Mouse (Mus musculus): Measurements from ENCODE around the gene Coro1b.

Gene Coro1b

DNA sequence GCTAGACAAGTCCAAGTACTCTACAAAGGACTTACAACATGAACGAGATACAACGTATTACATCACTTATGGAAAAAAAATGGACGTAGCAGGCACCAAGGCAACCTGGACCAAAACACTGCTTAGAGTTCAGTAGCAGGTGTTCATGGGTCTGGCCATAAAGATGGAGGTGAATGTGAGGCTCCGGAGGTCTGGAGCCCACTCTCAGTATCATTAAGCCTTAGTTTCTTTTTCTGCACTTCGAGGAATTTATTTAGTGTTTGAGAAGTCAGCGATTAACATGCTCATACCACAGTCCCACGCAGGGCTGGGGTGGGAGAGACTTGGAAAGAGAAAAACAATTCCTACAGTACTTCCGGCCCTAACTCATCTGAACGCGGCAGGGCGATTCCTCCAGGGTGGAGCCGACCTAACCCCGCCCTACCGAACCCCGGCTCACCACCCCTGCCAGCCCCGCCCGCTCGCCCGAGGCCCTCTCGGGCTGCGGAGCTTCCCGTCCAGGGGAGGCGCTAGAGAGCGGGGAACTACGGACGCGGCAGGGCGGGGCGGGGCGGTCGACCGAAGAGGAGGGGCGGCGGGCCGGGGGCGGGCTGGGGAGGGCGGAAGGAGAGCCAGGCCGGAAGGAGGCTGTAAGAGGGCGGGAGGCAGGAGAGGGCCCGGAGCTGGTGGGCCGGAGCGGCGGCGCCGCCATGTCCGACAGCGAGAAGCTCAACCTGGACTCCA lies 43.3 kb downstream of the Coro1b start, which contains the start of gene Ppp1ca:
Gene Ppp1ca, plus strand, starts transcription at position 538 of the 723 bp plus-strand sequence.
- peak; percentile 97 for DNase-seq (ENCODE audit: low read depth)

DNA sequence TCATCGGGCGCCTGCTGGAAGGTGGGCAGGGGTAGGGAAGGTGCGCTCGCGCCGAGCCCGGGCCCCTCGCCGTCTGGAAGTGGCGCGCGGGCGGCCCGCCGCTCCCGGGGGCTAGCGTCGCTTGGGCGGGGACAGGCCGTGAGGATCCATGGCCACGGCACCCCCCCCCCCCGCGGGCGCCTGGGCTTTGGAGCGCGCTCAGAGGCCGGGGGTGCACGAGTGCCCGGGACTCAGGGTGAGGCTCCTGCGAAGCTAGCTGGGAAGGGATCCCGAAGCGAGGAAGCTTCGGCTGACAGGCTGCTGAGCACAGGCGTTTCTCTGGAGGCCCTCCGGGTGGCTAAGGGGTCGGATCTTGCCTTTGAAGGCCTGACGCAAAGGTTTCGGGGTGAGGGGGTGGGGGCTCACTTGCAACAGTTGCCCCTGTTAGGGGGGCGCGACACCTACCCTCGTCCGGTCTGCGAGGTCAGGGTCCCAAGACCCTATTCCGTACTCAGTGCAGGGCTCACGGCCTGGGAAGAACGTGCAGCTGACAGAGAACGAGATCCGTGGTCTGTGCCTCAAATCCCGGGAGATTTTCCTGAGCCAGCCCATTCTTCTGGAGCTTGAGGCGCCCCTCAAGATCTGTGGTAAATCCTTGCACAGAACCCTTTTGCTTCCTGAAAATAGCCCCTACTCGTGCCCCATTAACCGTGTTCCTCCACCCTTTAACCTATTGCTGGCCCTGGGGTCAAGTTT lies 44.0 kb downstream of the Coro1b start:
- DNase-seq (ENCODE audit: low read depth), result no peak

DNA sequence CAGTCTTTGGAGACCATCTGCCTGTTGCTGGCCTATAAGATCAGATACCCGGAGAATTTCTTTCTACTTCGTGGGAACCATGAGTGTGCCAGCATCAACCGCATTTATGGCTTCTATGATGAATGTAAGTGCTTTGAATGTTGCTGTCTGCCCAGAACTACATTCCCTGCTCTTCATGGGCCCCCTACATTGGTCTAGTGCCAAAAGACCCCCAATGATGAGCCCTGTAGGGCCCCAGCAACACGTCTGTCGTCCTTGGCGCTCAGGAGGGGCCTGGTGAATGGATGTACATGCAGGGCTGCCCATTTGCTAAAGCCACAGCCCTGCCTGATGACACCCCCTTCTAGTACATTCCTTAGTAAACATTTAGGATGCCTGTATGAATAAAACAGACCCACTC lies 44.7 kb downstream of the Coro1b start:
- DNase-seq (ENCODE audit: low read depth), result no peak

DNA sequence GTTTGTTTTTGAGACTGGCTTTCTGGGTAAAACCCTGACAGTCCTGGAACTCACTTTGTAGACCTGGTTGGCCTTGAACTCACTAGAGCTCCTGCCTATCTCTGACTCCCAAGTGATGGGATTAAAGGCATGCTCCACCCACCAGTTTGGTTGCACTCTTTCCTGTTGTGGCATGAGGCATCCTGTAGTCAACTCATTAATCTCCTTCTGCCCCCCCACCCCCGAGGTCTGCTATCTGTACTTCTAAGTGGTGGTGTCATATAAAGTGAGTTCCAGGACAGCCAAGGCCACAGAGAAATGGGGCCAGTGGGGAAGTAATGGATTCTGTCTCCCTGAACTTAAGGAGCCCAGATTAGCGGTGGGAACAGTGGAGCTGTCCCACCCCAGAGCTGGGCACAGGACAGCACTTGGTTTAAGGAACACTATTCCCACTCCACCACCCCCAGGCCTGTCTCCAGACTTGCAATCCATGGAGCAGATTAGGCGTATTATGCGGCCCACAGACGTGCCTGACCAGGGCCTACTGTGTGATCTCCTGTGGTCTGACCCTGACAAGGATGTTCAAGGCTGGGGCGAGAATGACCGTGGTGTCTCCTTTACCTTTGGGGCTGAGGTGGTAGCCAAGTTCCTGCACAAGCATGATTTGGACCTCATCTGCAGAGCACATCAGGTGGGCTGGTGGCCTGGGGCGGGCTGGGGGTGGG lies 45.8 kb downstream of the Coro1b start:
- peak; percentile 44 for DNase-seq (ENCODE audit: low read depth)

DNA sequence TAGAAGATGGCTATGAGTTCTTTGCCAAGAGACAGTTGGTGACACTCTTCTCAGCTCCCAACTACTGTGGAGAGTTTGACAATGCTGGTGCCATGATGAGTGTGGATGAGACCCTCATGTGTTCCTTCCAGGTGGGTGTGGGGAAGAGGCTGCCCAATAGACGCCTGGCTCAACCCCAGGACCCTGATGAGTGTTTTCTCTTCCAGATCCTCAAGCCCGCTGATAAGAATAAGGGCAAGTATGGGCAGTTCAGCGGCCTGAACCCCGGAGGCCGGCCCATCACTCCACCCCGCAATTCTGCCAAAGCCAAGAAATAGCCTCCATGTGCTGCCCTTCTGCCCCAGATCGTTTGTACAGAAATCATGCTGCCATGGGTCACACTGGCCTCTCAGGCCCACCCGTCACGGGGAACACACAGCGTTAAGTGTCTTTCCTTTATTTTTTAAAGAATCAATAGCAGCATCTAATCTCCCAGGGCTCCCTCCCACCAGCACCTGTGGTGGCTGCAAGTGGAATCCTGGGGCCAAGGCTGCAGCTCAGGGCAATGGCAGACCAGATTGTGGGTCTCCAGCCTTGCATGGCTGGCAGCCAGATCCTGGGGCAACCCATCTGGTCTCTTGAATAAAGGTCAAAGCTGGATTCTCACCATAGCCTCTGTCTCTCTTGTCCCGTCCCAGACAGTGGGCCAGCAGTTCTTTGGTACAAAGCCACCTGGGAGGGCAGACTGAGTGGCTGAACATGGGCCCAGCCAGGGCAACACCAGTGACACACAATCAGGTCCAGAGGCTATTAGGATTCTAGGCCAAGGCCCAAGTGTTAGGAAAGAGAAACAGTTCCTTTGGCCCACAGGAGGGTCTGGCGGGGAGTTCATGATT lies 46.6 kb downstream of the Coro1b start:
- DNase-seq (ENCODE audit: low read depth), result no peak

DNA sequence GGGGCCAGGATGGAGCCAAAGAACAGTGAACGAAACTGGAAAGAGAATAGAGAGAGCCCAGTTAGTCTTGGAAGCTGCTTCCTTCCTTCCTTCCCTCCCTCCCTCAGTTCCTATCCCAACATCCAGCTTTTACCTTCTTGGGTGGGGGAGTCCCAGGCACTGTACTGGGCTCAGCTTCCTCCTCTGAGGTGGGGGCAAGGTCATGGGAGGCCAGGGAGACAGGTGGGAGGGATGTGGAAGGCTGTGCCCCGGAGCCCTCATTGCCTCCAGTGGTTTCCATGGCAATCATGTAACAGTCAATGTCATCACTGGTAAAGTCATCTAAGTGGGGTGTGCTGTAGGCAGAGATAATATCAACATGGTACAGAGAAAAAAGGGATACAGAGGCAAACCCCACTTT lies 47.6 kb downstream of the Coro1b start:
- no peak for DNase-seq (ENCODE audit: low read depth)

DNA sequence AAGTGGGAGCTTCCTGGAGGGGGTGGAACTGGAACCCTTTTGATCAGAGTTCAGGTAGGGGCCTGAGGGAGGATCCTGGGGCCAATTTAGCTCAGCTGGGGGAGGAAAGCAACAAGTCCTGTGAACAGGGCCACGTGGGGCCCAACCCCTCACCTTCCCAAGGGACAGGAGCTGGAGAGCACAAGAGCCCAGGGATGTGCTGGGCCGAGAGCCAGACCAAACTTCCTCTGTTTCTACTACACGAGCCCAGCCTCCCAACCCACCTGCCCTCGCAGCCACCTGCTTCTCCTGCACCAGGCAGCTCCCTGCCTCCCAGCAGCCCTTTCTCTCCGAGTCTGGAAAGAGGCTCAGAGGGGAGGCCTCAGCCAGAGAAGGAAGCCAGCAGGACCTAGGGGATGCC lies 48.1 kb downstream of the Coro1b start:
- no peak for DNase-seq (ENCODE audit: low read depth)

DNA sequence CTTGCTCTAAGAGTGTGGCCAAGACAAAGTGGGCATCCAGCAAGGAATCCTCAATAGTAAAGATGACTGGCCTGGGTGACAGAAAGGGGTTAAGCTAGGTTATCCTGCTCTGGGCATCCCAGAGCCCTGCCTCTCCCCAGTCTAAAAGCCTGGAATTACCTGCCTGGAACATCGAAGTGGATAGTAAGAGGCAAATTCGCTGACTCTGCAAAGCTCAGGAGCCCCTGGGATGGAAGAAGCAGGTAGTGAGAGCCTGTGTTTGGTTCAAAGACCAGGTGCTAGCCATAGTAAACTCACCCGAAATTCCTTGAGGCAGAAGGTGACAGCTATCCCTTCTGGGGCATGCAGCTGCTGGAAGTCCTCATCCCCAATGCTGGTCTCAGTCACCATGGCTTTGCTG lies 48.8 kb downstream of the Coro1b start:
- DNase-seq (ENCODE audit: low read depth), result no peak

DNA sequence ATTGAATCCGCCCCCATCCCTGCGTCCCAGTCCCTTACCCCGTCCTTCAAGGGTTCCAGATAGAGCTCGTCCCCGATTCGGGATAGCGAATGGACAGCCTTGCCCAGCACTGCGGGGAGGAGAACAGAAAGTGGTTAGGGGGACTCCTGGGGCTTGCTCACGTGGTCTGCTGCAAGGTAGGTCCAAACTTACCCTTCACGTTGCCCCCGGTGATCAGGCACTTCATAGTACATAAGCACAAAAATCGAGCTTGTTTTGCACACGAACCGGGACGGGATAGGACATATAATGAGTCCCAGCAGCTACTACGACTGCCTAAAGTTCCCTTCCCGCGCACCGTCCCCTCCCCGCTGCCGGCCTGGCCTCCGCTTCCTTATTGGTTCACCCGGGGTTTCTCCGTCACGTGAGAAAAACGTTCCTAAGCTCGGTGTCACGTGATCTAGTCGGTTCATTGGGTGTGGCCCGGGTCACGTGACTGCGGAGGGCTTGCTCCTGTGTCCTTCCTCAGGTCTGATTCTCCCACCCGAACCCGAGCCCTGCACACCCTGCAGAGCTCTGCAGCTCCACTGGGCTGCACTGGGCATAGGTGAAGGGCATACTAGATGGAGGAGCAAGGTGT lies 53.0 kb downstream of the Coro1b start, which contains the start of gene Rad9a:
Gene Rad9a, minus strand, starts transcription at position 372 of the 619 bp plus-strand sequence.
- peak; percentile 94 for DNase-seq (ENCODE audit: low read depth)

DNA sequence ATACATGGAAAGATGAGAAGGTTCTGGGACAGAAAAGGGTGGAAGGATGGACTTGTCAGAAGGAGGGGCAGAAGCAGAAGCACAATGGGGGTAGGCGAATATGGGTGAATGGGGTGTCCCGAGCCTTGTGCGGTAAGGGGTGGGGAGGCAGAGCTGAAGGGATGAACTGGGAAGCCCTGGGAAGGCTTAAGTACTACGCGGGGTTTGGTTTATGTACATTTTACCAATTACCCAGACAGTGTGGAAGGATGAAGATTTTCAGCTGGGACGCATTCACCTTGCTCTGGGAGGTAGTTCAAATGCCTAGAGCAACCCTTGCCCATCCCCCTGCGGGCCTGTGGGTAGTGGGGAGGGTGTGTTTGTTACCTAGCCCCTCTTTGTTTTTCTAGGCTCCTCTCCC lies 53.7 kb downstream of the Coro1b start:
- DNase-seq (ENCODE audit: low read depth), result no peak

DNA sequence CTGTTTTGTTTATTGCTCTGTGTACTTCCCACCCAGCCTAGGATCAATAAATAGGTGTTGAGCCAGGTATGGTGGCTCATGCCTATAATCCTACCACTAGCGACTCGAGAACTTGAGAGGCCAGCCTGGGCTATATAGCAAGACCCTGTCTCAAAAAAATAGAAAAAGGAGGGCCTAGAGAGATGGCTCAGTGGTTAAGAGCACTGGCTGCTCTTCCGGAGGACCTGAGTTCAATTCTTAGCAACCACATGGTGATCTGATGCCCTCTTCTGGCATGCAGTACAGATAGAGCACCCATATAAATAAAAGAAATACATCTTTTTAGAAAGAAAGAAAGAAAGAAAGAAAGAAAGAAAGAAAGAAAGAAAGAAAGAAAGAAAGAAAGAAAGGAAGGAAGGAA lies 54.7 kb downstream of the Coro1b start:
- peak; percentile 71 for DNase-seq (ENCODE audit: low read depth)
